Mouse (Mus musculus): ENCODE results near the gene Ogdh.

Ogdh gene

GRCm38 (mm10) chr11:6296077-6296476 is 4.6 kb downstream of the Ogdh start:
- DNase-seq = no peak

- no peak for DNase-seq
Measured at GRCm38 (mm10) chr11:6299435-6299834, 8.0 kb downstream of the Ogdh start.

GRCm38 (mm10) chr11:6302793-6303192 is 11.4 kb downstream of the Ogdh start:
- no peak for DNase-seq

- DNase-seq = no peak
Measured at GRCm38 (mm10) chr11:6305943-6306430, 14.6 kb downstream of the Ogdh start.

GRCm38 (mm10) chr11:6308181-6308580 is 16.7 kb downstream of the Ogdh start:
- no peak for DNase-seq

- no peak for DNase-seq
Measured at GRCm38 (mm10) chr11:6313874-6314406, 22.5 kb downstream of the Ogdh start.

- DNase-seq = peak; percentile 47 to 57
Measured at GRCm38 (mm10) chr11:6316821-6317220, 25.4 kb downstream of the Ogdh start.

- peak in 1 of 2 experiments; percentile 12 for DNase-seq
Measured at GRCm38 (mm10) chr11:6318559-6318958, 27.1 kb downstream of the Ogdh start.

GRCm38 (mm10) chr11:6319374-6319773 is 27.9 kb downstream of the Ogdh start:
- no peak for DNase-seq

GRCm38 (mm10) chr11:6322086-6322485 is 30.7 kb downstream of the Ogdh start:
- DNase-seq = no peak

- DNase-seq = no peak
Measured at GRCm38 (mm10) chr11:6323348-6323747, 31.9 kb downstream of the Ogdh start.

- no peak for DNase-seq
Measured at GRCm38 (mm10) chr11:6331256-6331655, 39.8 kb downstream of the Ogdh start.

- no peak for DNase-seq
Measured at GRCm38 (mm10) chr11:6332606-6333005, 41.2 kb downstream of the Ogdh start.

- DNase-seq = no peak
Measured at GRCm38 (mm10) chr11:6333403-6333802, 42.0 kb downstream of the Ogdh start.

- no peak for DNase-seq
Measured at GRCm38 (mm10) chr11:6335321-6335720, 43.9 kb downstream of the Ogdh start.

GRCm38 (mm10) chr11:6336689-6337088 is 45.3 kb downstream of the Ogdh start:
- no peak for DNase-seq

- DNase-seq = no peak
Measured at GRCm38 (mm10) chr11:6345956-6346355, 54.5 kb downstream of the Ogdh start.

GRCm38 (mm10) chr11:6346966-6347365 is 55.5 kb downstream of the Ogdh start:
- DNase-seq = no peak

- DNase-seq = peak; percentile 71 to 77
Measured at GRCm38 (mm10) chr11:6348681-6349200, 57.3 kb downstream of the Ogdh start.

GRCm38 (mm10) chr11:6349586-6349985 is 58.2 kb downstream of the Ogdh start:
- no peak for DNase-seq

- DNase-seq = no peak
Measured at GRCm38 (mm10) chr11:6355106-6355505, 63.7 kb downstream of the Ogdh start.

GRCm38 (mm10) chr11:6364581-6365275 is 73.3 kb downstream of the Ogdh start:
- no peak for DNase-seq

- peak; percentile 86 to 88 for DNase-seq
Measured at GRCm38 (mm10) chr11:6365885-6366284, 74.5 kb downstream of the Ogdh start.

GRCm38 (mm10) chr11:6366434-6366833 is 75.0 kb downstream of the Ogdh start:
- DNase-seq = no peak

All from cerebellum, postnatal 10 days (tissue).